Mouse (Mus musculus): ENCODE results near the gene Sdk1. TPM values are rescaled to one million over a fixed set of nuclear protein-coding genes. Genes with fewer than 3 reads are reported as not detected.

Sdk1 gene
- polyA plus RNA-seq, 1 experiment from 2014 or later = 0.94 TPM

- 50% methylated on average over 5 of the region's 5 CpGs for WGBS
- H3K36me3 ChIP-seq (ENCODE audit: control insufficient read depth, insufficient read depth) = no peaks in the 10 kb centered on the region
- no peaks in the 10 kb centered on the region for H3K27me3 ChIP-seq (replicated peaks; ENCODE audit: control insufficient read depth, insufficient read depth, low read length)
- no peaks in the 10 kb centered on the region for H3K4me1 ChIP-seq (replicated peaks; ENCODE audit: control insufficient read depth, insufficient read depth, low read length)
- TF ChIP-seq CTCF (IDR thresholded peaks at IDR 0.05; ENCODE audit: low read depth) = peak; percentile 51
- no peak overlapping the region for H3K4me3 ChIP-seq (ENCODE audit: low read depth, low read length)
- no peak overlapping the region for H3K27ac ChIP-seq (ENCODE audit: low read depth, low read length)
- no peak overlapping the region for H3K9ac ChIP-seq (ENCODE audit: low read depth, low read length)
- no peaks in the 10 kb centered on the region for H3K9me3 ChIP-seq (ENCODE audit: control insufficient read depth)
- no peak for ATAC-seq
- H3K4me2 ChIP-seq (replicated peaks; ENCODE audit: low read depth) = no peak overlapping the region
Measured at GRCm38 (mm10) chr5:141540193-141540592, 298.9 kb downstream of the Sdk1 start.

- Histone ChIP-seq H3K9ac (ENCODE audit: low read depth, low read length) (no peak overlapping the region), H3K36me3 (ENCODE audit: control insufficient read depth, insufficient read depth) (no peaks in the 10 kb centered on the region), H3K4me1 (replicated peaks; ENCODE audit: control insufficient read depth, insufficient read depth, low read length) (no peaks in the 10 kb centered on the region), H3K27ac (ENCODE audit: low read depth, low read length) (no peak overlapping the region), H3K4me3 (ENCODE audit: low read depth, low read length) (no peak overlapping the region), H3K27me3 (replicated peaks; ENCODE audit: control insufficient read depth, insufficient read depth, low read length) (no peaks in the 10 kb centered on the region), H3K4me2 (replicated peaks; ENCODE audit: low read depth) (no peak overlapping the region), H3K9me3 (ENCODE audit: control insufficient read depth) (no peaks in the 10 kb centered on the region)
- WGBS = 31% methylated on average over 8 of the region's 8 CpGs
- TF ChIP-seq CTCF (IDR thresholded peaks at IDR 0.05; ENCODE audit: low read depth) = no peak
- no peak for ATAC-seq
Measured at GRCm38 (mm10) chr5:141542890-141543666, 301.8 kb downstream of the Sdk1 start.

GRCm38 (mm10) chr5:141553444-141553843, 312.2 kb downstream of the Sdk1 start:
- 66% methylated on average over 9 of the region's 9 CpGs for WGBS
- H3K9ac ChIP-seq (ENCODE audit: low read depth, low read length) = no peak overlapping the region
- no peak overlapping the region for H3K4me2 ChIP-seq (replicated peaks; ENCODE audit: low read depth)
- no peaks in the 10 kb centered on the region for H3K36me3 ChIP-seq (ENCODE audit: control insufficient read depth, insufficient read depth)
- H3K27ac ChIP-seq (ENCODE audit: low read depth, low read length) = no peak overlapping the region
- H3K27me3 ChIP-seq (replicated peaks; ENCODE audit: control insufficient read depth, insufficient read depth, low read length) = no peaks in the 10 kb centered on the region
- no peaks in the 10 kb centered on the region for H3K9me3 ChIP-seq (ENCODE audit: control insufficient read depth)
- H3K4me3 ChIP-seq (ENCODE audit: low read depth, low read length) = no peak overlapping the region
- TF ChIP-seq CTCF (IDR thresholded peaks at IDR 0.05; ENCODE audit: low read depth) = no peak
- ATAC-seq = no peak
- no peaks in the 10 kb centered on the region for H3K4me1 ChIP-seq (replicated peaks; ENCODE audit: control insufficient read depth, insufficient read depth, low read length)

GRCm38 (mm10) chr5:141558731-141559130, 317.4 kb downstream of the Sdk1 start:
- Histone ChIP-seq H3K27ac (ENCODE audit: low read depth, low read length) (no peak overlapping the region), H3K9ac (ENCODE audit: low read depth, low read length) (no peak overlapping the region), H3K4me3 (ENCODE audit: low read depth, low read length) (no peak overlapping the region), H3K36me3 (ENCODE audit: control insufficient read depth, insufficient read depth) (no peaks in the 10 kb centered on the region), H3K4me1 (replicated peaks; ENCODE audit: control insufficient read depth, insufficient read depth, low read length) (no peaks in the 10 kb centered on the region), H3K9me3 (ENCODE audit: control insufficient read depth) (no peaks in the 10 kb centered on the region), H3K27me3 (replicated peaks; ENCODE audit: control insufficient read depth, insufficient read depth, low read length) (no peaks in the 10 kb centered on the region), H3K4me2 (replicated peaks; ENCODE audit: low read depth) (no peak overlapping the region)
- TF ChIP-seq CTCF (IDR thresholded peaks at IDR 0.05; ENCODE audit: low read depth) = no peak
- WGBS = 59% methylated on average over 4 of the region's 4 CpGs
- no peak for ATAC-seq

- no peak overlapping the region for H3K27ac ChIP-seq (ENCODE audit: low read depth, low read length)
- no peak for ATAC-seq
- H3K27me3 ChIP-seq (replicated peaks; ENCODE audit: control insufficient read depth, insufficient read depth, low read length) = no peaks in the 10 kb centered on the region
- WGBS = 66% methylated on average over 5 of the region's 5 CpGs
- H3K4me3 ChIP-seq (ENCODE audit: low read depth, low read length) = no peak overlapping the region
- no peaks in the 10 kb centered on the region for H3K36me3 ChIP-seq (ENCODE audit: control insufficient read depth, insufficient read depth)
- no peaks in the 10 kb centered on the region for H3K9me3 ChIP-seq (ENCODE audit: control insufficient read depth)
- no peak for TF ChIP-seq CTCF (IDR thresholded peaks at IDR 0.05; ENCODE audit: low read depth)
- H3K4me2 ChIP-seq (replicated peaks; ENCODE audit: low read depth) = no peak overlapping the region
- H3K4me1 ChIP-seq (replicated peaks; ENCODE audit: control insufficient read depth, insufficient read depth, low read length) = no peaks in the 10 kb centered on the region
- H3K9ac ChIP-seq (ENCODE audit: low read depth, low read length) = no peak overlapping the region
Measured at GRCm38 (mm10) chr5:141560325-141560724, 319.0 kb downstream of the Sdk1 start.

- 47% methylated on average over 3 of the region's 3 CpGs for WGBS
- H3K36me3 ChIP-seq (ENCODE audit: control insufficient read depth, insufficient read depth) = no peaks in the 10 kb centered on the region
- H3K9ac ChIP-seq (ENCODE audit: low read depth, low read length) = no peak overlapping the region
- TF ChIP-seq CTCF (IDR thresholded peaks at IDR 0.05; ENCODE audit: low read depth) = no peak
- H3K4me2 ChIP-seq (replicated peaks; ENCODE audit: low read depth) = no peak overlapping the region
- no peak for ATAC-seq
- no peaks in the 10 kb centered on the region for H3K9me3 ChIP-seq (ENCODE audit: control insufficient read depth)
- no peak overlapping the region for H3K4me3 ChIP-seq (ENCODE audit: low read depth, low read length)
- no peak overlapping the region for H3K27ac ChIP-seq (ENCODE audit: low read depth, low read length)
- H3K27me3 ChIP-seq (replicated peaks; ENCODE audit: control insufficient read depth, insufficient read depth, low read length) = no peaks in the 10 kb centered on the region
- no peaks in the 10 kb centered on the region for H3K4me1 ChIP-seq (replicated peaks; ENCODE audit: control insufficient read depth, insufficient read depth, low read length)
Measured at GRCm38 (mm10) chr5:141561989-141562560, 320.8 kb downstream of the Sdk1 start.

All from intestine, postnatal 0 days (tissue).